Mouse (Mus musculus) frontal cortex, postnatal 36 days (tissue): ENCODE measurements around the gene Chst3.
"Not testable (repeated sequence)": the region's sequence is repeated elsewhere in the genome, so short reads cannot be mapped to it uniquely, and the experiment has no call there.

Experiments used
- DNase-seq, 2 experiments: peaks; one replicate each; pipeline ENCODE4 v3.0.0; 2022; ENCODE audit warnings: low spot score in 2 of 2

Chst3 gene

GRCm38 (mm10) chr10:60162184-60162972, 56.7 kb downstream of the Chst3 start:
- not testable (repeated sequence) for DNase-seq

GRCm38 (mm10) chr10:60161397-60161796, 57.7 kb downstream of the Chst3 start:
- not testable (repeated sequence) for DNase-seq

GRCm38 (mm10) chr10:60158144-60158543, 60.9 kb downstream of the Chst3 start:
- no peak for DNase-seq

- no peak for DNase-seq
Measured at GRCm38 (mm10) chr10:60156016-60156415, 63.0 kb downstream of the Chst3 start.

- DNase-seq = no peak
Measured at GRCm38 (mm10) chr10:60151107-60151663, 67.9 kb downstream of the Chst3 start.

GRCm38 (mm10) chr10:60148087-60148486, 71.0 kb downstream of the Chst3 start:
- peak; percentile 70 to 75 for DNase-seq

- DNase-seq = not testable (repeated sequence)
Measured at GRCm38 (mm10) chr10:60147510-60148047, 71.5 kb downstream of the Chst3 start.

- no peak for DNase-seq
Measured at GRCm38 (mm10) chr10:60141656-60142160, 77.4 kb downstream of the Chst3 start.

GRCm38 (mm10) chr10:60140751-60141150, 78.3 kb downstream of the Chst3 start:
- no peak for DNase-seq

- no peak for DNase-seq
Measured at GRCm38 (mm10) chr10:60138680-60139079, 80.4 kb downstream of the Chst3 start.

- DNase-seq = no peak
Measured at GRCm38 (mm10) chr10:60136935-60137334, 82.1 kb downstream of the Chst3 start.

GRCm38 (mm10) chr10:60136010-60136409, 83.0 kb downstream of the Chst3 start:
- not testable (repeated sequence) for DNase-seq

- DNase-seq = no peak
Measured at GRCm38 (mm10) chr10:60134201-60134600, 84.9 kb downstream of the Chst3 start.

- no peak for DNase-seq
Measured at GRCm38 (mm10) chr10:60133501-60133900, 85.6 kb downstream of the Chst3 start.
